Mouse (Mus musculus): ENCODE data around the gene Nup205. TPM values are rescaled to one million over a fixed set of nuclear protein-coding genes. Genes with fewer than 3 reads are reported as not detected.

Gene Nup205
- polyA plus RNA-seq, 1 experiment from 2014 or later, result 30.6 TPM

- Histone ChIP-seq H3K4me3 (ENCODE audit: low read depth, low read length) (no peak overlapping the region), H3K27ac (ENCODE audit: low read depth, low read length) (no peak overlapping the region), H3K9me3 (ENCODE audit: control insufficient read depth, low read length) (no peaks in the 10 kb centered on the region; the same call in 1 of the 2 replicates), H3K36me3 (ENCODE audit: control insufficient read depth, insufficient read depth, low read length) (no peaks in the 10 kb centered on the region), H3K27me3 (ENCODE audit: control insufficient read depth, insufficient read depth, low read length) (no peaks in the 10 kb centered on the region), H3K4me2 (ENCODE audit: low read depth, low read length) (no peak overlapping the region), H3K4me1 (ENCODE audit: control insufficient read depth, insufficient read depth, low read length) (no peaks in the 10 kb centered on the region), H3K9ac (replicated peaks; ENCODE audit: low read depth, low read length) (no peak overlapping the region)
- ATAC-seq (ENCODE audit: low read depth), result no peak
- WGBS, result 98% methylated on average over 13 of the region's 13 CpGs
These were observed 91.5 kb downstream of the Nup205 start for GRCm38 (mm10) chr6:35268711-35269110.

DNA sequence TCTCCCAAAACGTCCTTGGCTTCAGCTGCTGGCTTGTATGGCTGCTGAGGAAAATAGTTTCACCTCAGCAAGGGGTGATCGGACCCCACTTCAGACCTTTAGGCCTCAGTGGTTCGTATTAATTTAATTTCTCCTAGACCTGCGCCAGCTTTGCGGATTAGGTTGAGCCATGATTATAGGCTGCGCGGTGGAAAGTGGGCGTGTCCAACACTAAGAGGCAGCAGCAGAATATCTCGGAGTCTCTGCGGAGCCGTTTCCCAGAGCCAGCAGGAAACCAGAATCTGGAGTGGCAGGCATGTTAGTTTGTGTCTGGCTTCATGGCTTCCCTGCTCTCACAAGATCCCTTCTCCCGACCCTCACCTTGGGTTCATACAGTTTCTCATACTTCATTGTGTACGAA lies 92.4 kb downstream of the Nup205 start:
- no peaks in the 10 kb centered on the region for H3K4me1 ChIP-seq (ENCODE audit: control insufficient read depth, insufficient read depth, low read length)
- H3K27me3 ChIP-seq (ENCODE audit: control insufficient read depth, insufficient read depth, low read length), result no peaks in the 10 kb centered on the region
- no peak overlapping the region for H3K4me2 ChIP-seq (ENCODE audit: low read depth, low read length)
- no peak overlapping the region for H3K4me3 ChIP-seq (ENCODE audit: low read depth, low read length)
- no peaks in the 10 kb centered on the region for H3K36me3 ChIP-seq (ENCODE audit: control insufficient read depth, insufficient read depth, low read length)
- no peak overlapping the region for H3K27ac ChIP-seq (ENCODE audit: low read depth, low read length)
- H3K9ac ChIP-seq (replicated peaks; ENCODE audit: low read depth, low read length), result no peak overlapping the region
- H3K9me3 ChIP-seq (ENCODE audit: control insufficient read depth, low read length), result no peaks in the 10 kb centered on the region; the same call in 1 of the 2 replicates
- WGBS, result 86% methylated on average over 13 of the region's 13 CpGs
- no peak for ATAC-seq (ENCODE audit: low read depth)

DNA sequence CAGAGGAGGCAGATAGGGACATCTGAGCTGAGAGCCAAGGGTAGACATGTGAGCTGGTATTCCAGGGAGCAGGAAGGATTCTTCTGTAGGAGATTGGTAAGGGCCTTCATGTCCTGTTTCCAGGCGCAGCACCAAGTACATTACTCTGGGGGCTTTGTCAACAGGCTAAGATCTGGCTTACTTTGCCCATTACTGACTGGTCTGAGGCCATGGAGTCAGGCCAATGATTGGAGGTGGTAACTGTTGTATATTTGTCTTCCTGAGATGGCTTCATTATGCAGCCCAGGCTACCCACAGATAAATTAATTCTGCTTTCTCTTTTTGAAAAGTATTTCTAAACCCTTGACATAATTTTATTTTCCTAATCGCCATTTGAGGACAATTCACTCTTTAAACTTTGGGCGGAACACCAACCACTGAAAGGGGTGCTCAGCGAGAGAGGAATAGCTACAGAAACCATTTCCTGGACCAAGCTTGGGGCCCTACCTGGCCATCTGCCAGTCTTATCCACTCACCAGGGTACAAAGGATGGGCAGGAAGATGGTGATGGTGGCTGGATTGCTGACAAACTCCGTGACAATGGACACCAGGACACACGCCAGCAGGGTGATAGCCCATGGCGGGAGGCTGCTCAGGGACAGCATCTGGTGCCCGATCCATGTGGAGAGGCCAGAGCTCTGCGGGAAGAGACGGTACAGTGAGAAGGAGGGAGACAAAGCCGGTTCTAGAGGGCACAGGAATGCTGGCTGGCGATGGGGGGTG lies 94.1 kb downstream of the Nup205 start:
- ATAC-seq (ENCODE audit: low read depth), result 0 out of 2 replicates have a peak, but pooled peaks have one; percentile 31
- Histone ChIP-seq H3K36me3 (ENCODE audit: control insufficient read depth, insufficient read depth, low read length) (no peaks in the 10 kb centered on the region), H3K4me1 (ENCODE audit: control insufficient read depth, insufficient read depth, low read length) (no peaks in the 10 kb centered on the region), H3K9me3 (ENCODE audit: control insufficient read depth, low read length) (no peaks in the 10 kb centered on the region; the same call in 1 of the 2 replicates), H3K27ac (ENCODE audit: low read depth, low read length) (no peak overlapping the region), H3K27me3 (ENCODE audit: control insufficient read depth, insufficient read depth, low read length) (no peaks in the 10 kb centered on the region), H3K4me2 (ENCODE audit: low read depth, low read length) (no peak overlapping the region), H3K9ac (replicated peaks; ENCODE audit: low read depth, low read length) (no peak overlapping the region), H3K4me3 (ENCODE audit: low read depth, low read length) (no peak overlapping the region)
- WGBS, result 76% methylated on average over 12 of the region's 12 CpGs

GRCm38 (mm10) chr6:35271868-35272765 lies 94.9 kb downstream of the Nup205 start:
- 75% methylated on average over 20 of the region's 20 CpGs for WGBS
- Histone ChIP-seq H3K4me2 (ENCODE audit: low read depth, low read length) (no peak overlapping the region), H3K4me1 (ENCODE audit: control insufficient read depth, insufficient read depth, low read length) (no peaks in the 10 kb centered on the region), H3K27me3 (ENCODE audit: control insufficient read depth, insufficient read depth, low read length) (no peaks in the 10 kb centered on the region), H3K36me3 (ENCODE audit: control insufficient read depth, insufficient read depth, low read length) (no peaks in the 10 kb centered on the region), H3K9me3 (ENCODE audit: control insufficient read depth, low read length) (no peaks in the 10 kb centered on the region; the same call in 1 of the 2 replicates), H3K4me3 (ENCODE audit: low read depth, low read length) (no peak overlapping the region), H3K9ac (replicated peaks; ENCODE audit: low read depth, low read length) (no peak overlapping the region), H3K27ac (ENCODE audit: low read depth, low read length) (no peak overlapping the region)
- no peak for ATAC-seq (ENCODE audit: low read depth)

GRCm38 (mm10) chr6:35273391-35274082 lies 96.3 kb downstream of the Nup205 start:
- Histone ChIP-seq H3K27ac (ENCODE audit: low read depth, low read length) (no peak overlapping the region), H3K27me3 (ENCODE audit: control insufficient read depth, insufficient read depth, low read length) (no peaks in the 10 kb centered on the region), H3K36me3 (ENCODE audit: control insufficient read depth, insufficient read depth, low read length) (no peaks in the 10 kb centered on the region), H3K4me3 (ENCODE audit: low read depth, low read length) (no peak overlapping the region), H3K4me1 (ENCODE audit: control insufficient read depth, insufficient read depth, low read length) (no peaks in the 10 kb centered on the region), H3K9me3 (ENCODE audit: control insufficient read depth, low read length) (no peaks in the 10 kb centered on the region; the same call in 1 of the 2 replicates), H3K4me2 (ENCODE audit: low read depth, low read length) (no peak overlapping the region), H3K9ac (replicated peaks; ENCODE audit: low read depth, low read length) (no peak overlapping the region)
- ATAC-seq (ENCODE audit: low read depth), result no peak
- 82% methylated on average over 11 of the region's 11 CpGs for WGBS

DNA sequence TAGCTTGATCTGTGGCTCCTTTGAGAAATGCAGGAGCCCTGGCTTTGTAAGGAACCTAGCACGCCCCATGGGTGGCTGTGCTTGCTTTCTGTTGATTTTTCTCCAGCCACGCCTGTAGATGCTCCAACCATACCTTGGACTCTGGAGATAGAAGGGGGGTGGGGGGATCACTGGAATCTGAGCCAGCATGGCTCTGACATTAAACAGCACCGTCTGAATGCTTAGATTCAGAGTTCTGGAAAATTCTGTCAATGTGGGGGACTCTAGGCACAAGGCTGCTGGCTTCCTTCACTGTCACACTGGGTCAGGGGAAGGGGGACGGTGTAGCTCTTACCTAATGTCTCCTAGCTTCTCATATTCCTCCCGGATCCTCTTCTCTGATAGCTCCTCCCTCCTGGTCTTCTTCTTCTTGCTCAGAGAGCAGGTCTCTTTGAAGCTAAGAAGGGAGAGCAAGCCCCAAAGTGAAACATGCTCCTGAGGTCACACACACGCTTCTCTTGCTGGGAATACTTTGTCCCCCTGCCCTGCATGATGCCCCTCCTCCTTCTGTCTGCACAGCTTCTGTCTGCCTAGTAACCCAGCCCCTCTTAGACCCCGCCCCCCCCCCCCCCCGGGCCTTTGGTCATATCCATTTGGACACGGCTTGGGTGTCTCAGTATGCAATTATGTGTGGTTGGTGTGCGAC lies 100.8 kb downstream of the Nup205 start:
- Histone ChIP-seq H3K4me1 (ENCODE audit: control insufficient read depth, insufficient read depth, low read length) (no peaks in the 10 kb centered on the region), H3K4me3 (ENCODE audit: low read depth, low read length) (no peak overlapping the region), H3K27me3 (ENCODE audit: control insufficient read depth, insufficient read depth, low read length) (no peaks in the 10 kb centered on the region), H3K36me3 (ENCODE audit: control insufficient read depth, insufficient read depth, low read length) (no peaks in the 10 kb centered on the region), H3K4me2 (ENCODE audit: low read depth, low read length) (no peak overlapping the region), H3K27ac (ENCODE audit: low read depth, low read length) (no peak overlapping the region), H3K9ac (replicated peaks; ENCODE audit: low read depth, low read length) (no peak overlapping the region), H3K9me3 (ENCODE audit: control insufficient read depth, low read length) (no peaks in the 10 kb centered on the region)
- 71% methylated on average over 10 of the region's 10 CpGs for WGBS
- ATAC-seq (ENCODE audit: low read depth), result no peak

DNA sequence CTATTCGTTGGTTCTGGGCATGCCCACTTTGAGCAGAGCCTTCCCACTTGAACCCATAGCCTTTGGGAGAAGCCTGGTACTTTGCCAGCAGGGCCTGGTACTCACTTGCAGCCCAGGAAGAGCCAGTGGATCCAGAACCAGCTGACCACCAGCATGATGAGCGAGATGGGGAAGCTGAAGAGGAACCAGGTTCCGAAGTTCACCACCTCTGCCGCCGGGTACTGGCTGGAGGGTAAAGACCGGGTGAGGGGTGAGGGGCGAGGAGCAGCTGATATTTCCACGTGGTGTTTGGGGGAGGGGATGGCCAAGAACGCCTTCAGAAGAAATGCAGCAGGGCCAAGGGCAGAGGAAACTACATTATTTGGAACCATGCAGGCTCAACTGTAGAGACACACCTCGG lies 102.1 kb downstream of the Nup205 start:
- Histone ChIP-seq H3K4me1 (ENCODE audit: control insufficient read depth, insufficient read depth, low read length) (no peaks in the 10 kb centered on the region), H3K9ac (replicated peaks; ENCODE audit: low read depth, low read length) (no peak overlapping the region), H3K4me2 (ENCODE audit: low read depth, low read length) (no peak overlapping the region), H3K4me3 (ENCODE audit: low read depth, low read length) (no peak overlapping the region), H3K27ac (ENCODE audit: low read depth, low read length) (no peak overlapping the region), H3K27me3 (ENCODE audit: control insufficient read depth, insufficient read depth, low read length) (no peaks in the 10 kb centered on the region), H3K36me3 (ENCODE audit: control insufficient read depth, insufficient read depth, low read length) (no peaks in the 10 kb centered on the region), H3K9me3 (ENCODE audit: control insufficient read depth, low read length) (no peaks in the 10 kb centered on the region)
- ATAC-seq (ENCODE audit: low read depth), result no peak
- 80% methylated on average over 10 of the region's 10 CpGs for WGBS

DNA sequence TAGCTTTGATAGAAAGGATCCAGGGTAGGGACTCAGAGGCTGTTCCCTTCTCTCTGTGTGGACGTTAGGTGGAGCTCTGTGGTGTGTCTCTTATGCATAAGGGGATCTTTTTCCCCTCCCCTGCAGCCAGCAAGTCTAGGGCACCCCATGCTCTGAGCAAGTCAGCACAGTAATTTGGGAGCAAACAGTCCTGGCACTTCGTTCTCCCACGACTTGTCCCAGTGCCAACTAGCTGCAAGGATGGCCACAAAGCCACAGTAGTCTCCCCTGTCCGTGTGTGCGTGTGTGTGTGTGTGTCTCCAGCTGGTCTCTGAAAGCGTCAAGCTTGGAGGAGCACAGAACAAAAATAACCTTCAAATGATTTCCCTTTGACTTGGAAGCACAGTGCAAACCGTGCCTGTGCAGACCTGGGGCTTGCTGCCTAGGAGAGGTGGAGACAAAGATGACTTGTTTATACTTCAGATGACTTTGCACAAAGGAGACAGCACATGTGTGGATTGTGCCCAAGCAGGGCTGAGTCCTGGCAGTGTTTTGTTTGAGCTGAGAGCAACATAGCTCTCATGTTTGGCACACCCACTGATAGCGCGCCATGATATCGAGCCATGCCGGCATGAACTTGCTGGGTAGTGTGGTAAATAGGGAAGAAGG lies 111.0 kb downstream of the Nup205 start:
- ATAC-seq (ENCODE audit: low read depth), result peak; percentile 68
- H3K4me1 ChIP-seq (ENCODE audit: control insufficient read depth, insufficient read depth, low read length), result no peaks in the 10 kb centered on the region
- no peaks in the 10 kb centered on the region for H3K27me3 ChIP-seq (ENCODE audit: control insufficient read depth, insufficient read depth, low read length)
- no peaks in the 10 kb centered on the region for H3K36me3 ChIP-seq (ENCODE audit: control insufficient read depth, insufficient read depth, low read length)
- 64% methylated on average over 11 of the region's 11 CpGs for WGBS
- no peaks in the 10 kb centered on the region for H3K9me3 ChIP-seq (ENCODE audit: control insufficient read depth, low read length)
- no peak overlapping the region for H3K4me3 ChIP-seq (ENCODE audit: low read depth, low read length)
- no peak overlapping the region for H3K9ac ChIP-seq (replicated peaks; ENCODE audit: low read depth, low read length)
- no peak overlapping the region for H3K4me2 ChIP-seq (ENCODE audit: low read depth, low read length)
- no peak overlapping the region for H3K27ac ChIP-seq (ENCODE audit: low read depth, low read length)
